Mouse (Mus musculus) G1E (cell line): ENCODE results near the gene Pgbd5.

Experiments used
- CTCF ChIP-seq: IDR thresholded peaks from 2 replicates; pipeline ENCODE4 v1.5.1; 2012; ENCODE audit warnings: low read depth, low read length, inconsistent platforms, mixed read lengths
- GATA1 ChIP-seq: IDR thresholded peaks from 2 replicates; pipeline ENCODE4 v1.6.1; 2012; ENCODE audit warnings: borderline replicate concordance, low read length, inconsistent platforms, mixed read lengths
- GATA2 ChIP-seq: IDR thresholded peaks from 2 replicates; pipeline ENCODE4 v1.6.1; 2012; ENCODE audit warnings: low read depth, low read length, inconsistent platforms, borderline replicate concordance
- POLR2AphosphoS5 ChIP-seq: IDR thresholded peaks from 2 replicates; pipeline ENCODE4 v1.6.1; 2012; ENCODE audit warnings: low read depth, low read length, inconsistent platforms; ENCODE audit not compliant: insufficient replicate concordance
- TAL1 ChIP-seq: conservative IDR thresholded peaks from 2 replicates; pipeline ENCODE4 v1.6.1; 2012; ENCODE audit warnings: low read depth, low read length, inconsistent platforms, mixed read lengths

DNA sequence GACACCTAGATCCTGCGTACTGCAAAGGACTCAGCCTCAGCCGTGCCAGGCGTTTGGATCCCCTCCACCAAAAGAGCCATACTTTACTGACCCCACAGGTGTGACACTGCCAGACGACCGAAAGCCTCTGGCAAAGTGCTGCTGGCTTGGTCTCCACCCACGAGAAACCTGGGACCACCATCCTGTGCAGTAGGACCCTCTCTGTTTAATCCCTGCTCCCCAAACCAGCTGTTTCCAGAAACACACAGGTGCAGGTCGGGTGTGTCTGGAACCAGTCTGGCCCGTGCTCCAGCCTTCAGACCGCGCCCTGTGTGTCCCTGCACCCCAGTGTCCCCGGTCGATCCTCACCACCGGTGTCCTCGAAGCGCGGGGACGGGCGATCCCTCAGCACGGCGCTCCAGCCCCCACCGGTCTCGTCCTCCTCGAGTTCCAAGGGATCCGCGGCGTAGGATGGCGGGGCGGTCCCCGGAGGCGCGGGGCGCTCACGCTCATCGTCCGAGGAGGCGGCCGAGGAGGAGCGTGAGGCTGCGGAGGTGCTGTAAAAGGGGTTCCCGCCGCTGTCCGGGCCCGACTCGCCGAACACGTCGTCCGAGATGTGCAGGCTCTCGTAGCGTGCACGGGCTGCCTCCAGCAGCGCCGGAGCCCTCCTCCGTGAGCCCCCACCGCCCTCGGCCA lies 5.9 kb downstream of the Pgbd5 start:
- TF ChIP-seq CTCF: no peak
- no peak for TF ChIP-seq GATA2
- no peak for TF ChIP-seq TAL1
- no peak for TF ChIP-seq GATA1
- no peak for TF ChIP-seq POLR2AphosphoS5
